Mouse (Mus musculus): ENCODE results near the gene Tle3. TPM values are rescaled to one million over a fixed set of nuclear protein-coding genes. Genes with fewer than 3 reads are reported as not detected.
A peak's percentile ranks its signal among the peaks of the same experiment; 100 is the strongest.

Tle3 gene
- polyA plus RNA-seq, 1 experiment from 2014 or later = 24.3 TPM

- no peaks in the 10 kb centered on the region for H3K9me3 ChIP-seq (ENCODE audit: control insufficient read depth)
- no peak overlapping the region; the same call in 1 of the 2 replicates for H3K4me2 ChIP-seq (replicated peaks; ENCODE audit: low read depth)
- H3K4me3 ChIP-seq (ENCODE audit: low read depth, low read length) = no peak overlapping the region
- peaks cover 5% of the 10 kb centered on the region; the same call in 1 of the 2 replicates for H3K4me1 ChIP-seq (replicated peaks; ENCODE audit: control insufficient read depth, insufficient read depth, low read length)
- H3K27ac ChIP-seq (ENCODE audit: low read depth, low read length) = no peak overlapping the region
- no peak for TF ChIP-seq CTCF (IDR thresholded peaks at IDR 0.05; ENCODE audit: low read depth)
- whole genome bisulfite sequencing = 42% methylated on average over 17 of the region's 17 CpGs
- ATAC-seq = no peak
- H3K36me3 ChIP-seq (ENCODE audit: control insufficient read depth, insufficient read depth) = no peaks in the 10 kb centered on the region
- 0 out of 2 replicates have a peak, but pooled peaks cover 5% of the 10 kb centered on the region for H3K27me3 ChIP-seq (replicated peaks; ENCODE audit: control insufficient read depth, insufficient read depth, low read length)
- no peak overlapping the region for H3K9ac ChIP-seq (ENCODE audit: low read depth, low read length)
These were observed 11.2 kb upstream of the Tle3 start for GRCm38 (mm10) chr9:61360727-61361631.

- WGBS = 66% methylated on average over 9 of the region's 9 CpGs
- Histone ChIP-seq H3K4me3 (ENCODE audit: low read depth, low read length) (no peak overlapping the region), H3K36me3 (ENCODE audit: control insufficient read depth, insufficient read depth) (no peaks in the 10 kb centered on the region), H3K4me1 (replicated peaks; ENCODE audit: control insufficient read depth, insufficient read depth, low read length) (peaks cover 19% of the 10 kb centered on the region), H3K9ac (ENCODE audit: low read depth, low read length) (no peak overlapping the region), H3K9me3 (ENCODE audit: control insufficient read depth) (no peaks in the 10 kb centered on the region), H3K27ac (ENCODE audit: low read depth, low read length) (no peak overlapping the region), H3K4me2 (replicated peaks; ENCODE audit: low read depth) (no peak overlapping the region), H3K27me3 (replicated peaks; ENCODE audit: control insufficient read depth, insufficient read depth, low read length) (0 out of 2 replicates have a peak, but pooled peaks cover 5% of the 10 kb centered on the region)
- TF ChIP-seq CTCF (IDR thresholded peaks at IDR 0.05; ENCODE audit: low read depth) = no peak
- no peak for ATAC-seq
These were observed 9.0 kb upstream of the Tle3 start for GRCm38 (mm10) chr9:61363194-61363593.

GRCm38 (mm10) chr9:61366108-61366507, 6.1 kb upstream of the Tle3 start:
- Histone ChIP-seq H3K27ac (ENCODE audit: low read depth, low read length) (no peak overlapping the region), H3K4me1 (replicated peaks; ENCODE audit: control insufficient read depth, insufficient read depth, low read length) (peaks cover 31% of the 10 kb centered on the region; the same call in 1 of the 2 replicates), H3K4me2 (replicated peaks; ENCODE audit: low read depth) (no peak overlapping the region), H3K4me3 (ENCODE audit: low read depth, low read length) (no peak overlapping the region), H3K27me3 (replicated peaks; ENCODE audit: control insufficient read depth, insufficient read depth, low read length) (0 out of 2 replicates have a peak, but pooled peaks cover 5% of the 10 kb centered on the region), H3K9me3 (ENCODE audit: control insufficient read depth) (no peaks in the 10 kb centered on the region), H3K36me3 (ENCODE audit: control insufficient read depth, insufficient read depth) (no peaks in the 10 kb centered on the region), H3K9ac (ENCODE audit: low read depth, low read length) (no peak overlapping the region)
- TF ChIP-seq CTCF (IDR thresholded peaks at IDR 0.05; ENCODE audit: low read depth) = peak; percentile 37
- no peak for ATAC-seq
- WGBS = 25% methylated on average over 9 of the region's 9 CpGs

- H3K27ac ChIP-seq (ENCODE audit: low read depth, low read length) = no peak overlapping the region
- H3K27me3 ChIP-seq (replicated peaks; ENCODE audit: control insufficient read depth, insufficient read depth, low read length) = 0 out of 2 replicates have a peak, but pooled peaks cover 5% of the 10 kb centered on the region
- no peak overlapping the region for H3K4me2 ChIP-seq (replicated peaks; ENCODE audit: low read depth)
- no peaks in the 10 kb centered on the region for H3K9me3 ChIP-seq (ENCODE audit: control insufficient read depth)
- no peak for ATAC-seq
- no peak overlapping the region for H3K4me3 ChIP-seq (ENCODE audit: low read depth, low read length)
- no peak overlapping the region for H3K9ac ChIP-seq (ENCODE audit: low read depth, low read length)
- TF ChIP-seq CTCF (IDR thresholded peaks at IDR 0.05; ENCODE audit: low read depth) = no peak
- H3K36me3 ChIP-seq (ENCODE audit: control insufficient read depth, insufficient read depth) = no peaks in the 10 kb centered on the region
- peaks cover 38% of the 10 kb centered on the region; the same call in 1 of the 2 replicates for H3K4me1 ChIP-seq (replicated peaks; ENCODE audit: control insufficient read depth, insufficient read depth, low read length)
- WGBS = 38% methylated on average over 4 of the region's 4 CpGs
These were observed 5.0 kb upstream of the Tle3 start for GRCm38 (mm10) chr9:61367156-61367555.

GRCm38 (mm10) chr9:61367857-61368566, 4.2 kb upstream of the Tle3 start:
- Histone ChIP-seq H3K9ac (ENCODE audit: low read depth, low read length) (no peak overlapping the region), H3K27me3 (replicated peaks; ENCODE audit: control insufficient read depth, insufficient read depth, low read length) (0 out of 2 replicates have a peak, but pooled peaks cover 5% of the 10 kb centered on the region), H3K4me2 (replicated peaks; ENCODE audit: low read depth) (no peak overlapping the region), H3K9me3 (ENCODE audit: control insufficient read depth) (no peaks in the 10 kb centered on the region), H3K4me3 (ENCODE audit: low read depth, low read length) (no peak overlapping the region), H3K36me3 (ENCODE audit: control insufficient read depth, insufficient read depth) (no peaks in the 10 kb centered on the region), H3K27ac (ENCODE audit: low read depth, low read length) (no peak overlapping the region), H3K4me1 (replicated peaks; ENCODE audit: control insufficient read depth, insufficient read depth, low read length) (peaks cover 38% of the 10 kb centered on the region; the same call in 1 of the 2 replicates)
- peak; percentile 46 for TF ChIP-seq CTCF (IDR thresholded peaks at IDR 0.05; ENCODE audit: low read depth)
- 0 out of 2 replicates have a peak, but pooled peaks have one; percentile 9 for ATAC-seq
- WGBS = 8% methylated on average over 6 of the region's 6 CpGs
